Mouse (Mus musculus) lung, adult 2 months (tissue): ENCODE results near the gene Erg. TPM values are rescaled to one million over a fixed set of nuclear protein-coding genes. Genes with fewer than 3 reads are reported as not detected.

ENCODE experiments used
- DNase-seq: peaks from one replicate; pipeline ENCODE4 v3.0.0; 2022
- H3K4me1 ChIP-seq: fragments of 200-500 bp; 2 replicates; pipeline ENCODE4 v1.6.1; 2011; ENCODE audit warnings: low read length; ENCODE audit not compliant: control insufficient read depth, insufficient read depth
- H3K4me3 ChIP-seq: fragments of 200-500 bp; replicated peaks from 2 replicates; pipeline ENCODE3; 2011; ENCODE audit warnings: low read depth, mild to moderate bottlenecking, control low read depth, low read length; ENCODE audit errors: extremely low read depth
- CTCF ChIP-seq: fragments of 200-500 bp; IDR thresholded peaks from 2 replicates; pipeline ENCODE4 v1.5.1; 2011; ENCODE audit warnings: mild to moderate bottlenecking, low read length, control low read depth; ENCODE audit not compliant: insufficient read depth
- POLR2A ChIP-seq: fragments of 200-500 bp; IDR thresholded peaks from 2 replicates; pipeline ENCODE4 v1.6.1; 2011; ENCODE audit warnings: low read depth, mild to moderate bottlenecking, control low read depth, low read length, borderline replicate concordance; ENCODE audit errors: extremely low read depth
- WGBS: fragments of 180-500 bp; shearing (Covaris S2); methylation state at CpG from one replicate; pipeline ENCODE4 v1.1.7; 2018; 5-methylcytosine and 5-hydroxymethylcytosine counted together
- polyA plus RNA-seq: library from polyadenylated mRNA; depleted of rRNA; stranded (reverse); fragments of >200 nt; gene quantifications from 2 replicates; pipeline ENCODE4 v1.2.3, GENCODE M21; 2012

Gene Erg
- polyA plus RNA-seq, 1 experiment: 82.7 TPM

DNA sequence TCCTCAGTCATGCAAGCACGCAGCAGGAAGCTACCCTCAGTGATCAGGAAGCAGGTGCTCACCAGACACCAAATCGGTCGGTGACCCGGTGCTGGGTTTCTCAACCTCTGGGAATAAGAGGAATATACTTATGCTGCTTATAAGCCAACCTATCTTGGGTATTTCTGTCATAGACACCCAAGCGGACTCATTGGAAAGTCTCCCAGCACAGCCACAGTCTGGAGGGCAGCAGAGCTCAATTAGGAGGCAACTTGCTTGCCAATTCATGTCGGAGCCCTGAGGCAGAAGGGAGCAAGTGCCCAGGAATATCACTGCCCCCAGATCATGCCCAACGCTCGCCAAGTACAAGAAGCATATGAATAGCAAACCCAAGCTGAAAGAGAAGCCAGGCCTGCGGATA, 184.5 kb downstream of the Erg start:
- Histone ChIP-seq H3K4me3 (no peak overlapping the region), H3K4me1 (peaks cover 6% of the 10 kb centered on the region; the same call in 1 of the 2 replicates)
- WGBS: 69% methylated on average over 9 of the region's 9 CpGs
- no peak for TF ChIP-seq CTCF
- no peak for TF ChIP-seq POLR2A
- DNase-seq: no peak

DNA sequence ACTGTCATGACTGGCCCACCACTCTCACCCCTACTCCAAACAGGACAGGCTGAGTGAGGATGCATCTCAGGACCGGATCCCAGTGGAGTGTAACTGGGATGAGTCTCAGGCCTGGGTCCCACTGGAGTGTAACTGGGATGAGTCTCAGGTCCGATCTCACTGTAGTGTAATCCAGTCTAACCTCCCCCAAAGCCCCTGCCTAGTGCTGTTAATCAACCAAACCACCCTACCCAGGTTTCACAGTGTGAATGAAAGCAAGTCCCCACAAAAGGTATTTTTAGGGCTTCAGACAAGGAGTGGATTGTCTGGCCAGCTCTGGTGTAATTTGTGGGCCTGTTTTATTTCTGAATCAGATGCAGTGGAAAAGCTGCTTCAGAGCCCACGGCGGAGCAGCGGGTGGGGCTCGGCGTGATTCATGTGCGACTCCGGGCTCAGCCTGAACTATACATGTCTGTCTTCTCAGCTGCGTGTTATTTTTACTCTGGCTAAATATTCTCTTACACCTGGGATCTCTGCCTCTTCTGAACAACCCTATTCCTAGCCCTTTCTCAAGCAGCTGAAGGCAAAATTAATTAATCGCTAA, 187.5 kb downstream of the Erg start:
- 77% methylated on average over 11 of the region's 11 CpGs for WGBS

DNA sequence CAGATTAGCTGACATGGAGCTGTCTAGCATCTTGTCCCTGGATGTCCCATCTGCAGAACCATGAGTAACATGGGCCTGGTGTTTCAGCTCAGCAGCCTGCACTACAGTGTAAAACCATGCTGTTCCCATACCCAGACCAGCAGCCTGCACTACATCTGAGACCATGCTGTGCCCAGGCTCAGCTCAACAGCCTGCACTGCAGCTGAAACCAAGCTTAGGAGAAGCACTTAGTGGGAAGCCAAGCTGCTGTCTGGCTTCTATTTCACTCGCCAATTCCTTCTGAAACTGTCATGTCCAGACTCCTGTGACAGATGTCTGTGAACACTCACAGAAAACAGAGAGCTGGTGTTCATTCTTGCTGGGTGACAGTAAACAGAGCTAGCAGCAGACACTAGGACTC, 195.6 kb downstream of the Erg start:
- WGBS: 50% methylated on average over 1 of the region's 1 CpGs
- no peak for TF ChIP-seq POLR2A
- TF ChIP-seq CTCF: no peak
- Histone ChIP-seq H3K4me1 (no peaks in the 10 kb centered on the region), H3K4me3 (no peak overlapping the region)
- no peak for DNase-seq

More for the DNA sequence above, 187.5 kb downstream of the Erg start:
- no peak for DNase-seq
- TF ChIP-seq POLR2A: no peak
- TF ChIP-seq CTCF: no peak
- Histone ChIP-seq H3K4me3 (no peak overlapping the region), H3K4me1 (peaks cover 4% of the 10 kb centered on the region; the same call in 1 of the 2 replicates)

- Histone ChIP-seq H3K4me1 (no peaks in the 10 kb centered on the region), H3K4me3 (no peak overlapping the region)
- no peak for DNase-seq
- no peak for TF ChIP-seq POLR2A
- TF ChIP-seq CTCF: no peak
- WGBS: 60% methylated on average over 4 of the region's 4 CpGs
These were observed 197.4 kb downstream of the Erg start for GRCm38 (mm10) chr16:95388811-95389529.

DNA sequence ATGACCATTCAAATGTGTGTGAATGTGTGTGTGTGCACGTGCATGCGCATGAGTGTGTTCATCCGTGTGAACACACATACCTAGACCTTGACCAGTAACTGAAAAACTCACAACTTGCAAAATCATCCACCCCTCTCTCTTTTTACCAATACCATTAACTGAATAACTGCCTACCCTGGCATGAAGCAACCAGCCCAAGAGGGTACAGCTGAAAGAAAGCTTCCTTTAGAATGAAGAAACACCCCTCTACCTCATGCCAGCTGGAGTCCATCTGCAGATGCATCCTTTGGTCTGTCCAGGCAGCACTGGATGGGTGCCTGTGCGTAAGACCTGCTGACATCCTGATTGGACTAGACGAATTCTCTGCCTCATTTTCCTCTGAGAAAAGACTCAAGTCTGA, 198.1 kb downstream of the Erg start:
- TF ChIP-seq POLR2A (no peak), CTCF (no peak)
- Histone ChIP-seq H3K4me1 (no peaks in the 10 kb centered on the region), H3K4me3 (no peak overlapping the region)
- DNase-seq: no peak
- WGBS: 87% methylated on average over 5 of the region's 5 CpGs

GRCm38 (mm10) chr16:95387008-95387407, 199.4 kb downstream of the Erg start:
- WGBS: 98% methylated on average over 2 of the region's 2 CpGs
- H3K4me1 ChIP-seq: 0 out of 2 replicates have a peak, but pooled peaks cover 2% of the 10 kb centered on the region
- H3K4me3 ChIP-seq: no peak overlapping the region
- TF ChIP-seq CTCF (no peak), POLR2A (no peak)
- DNase-seq: no peak

- no peak overlapping the region for H3K4me3 ChIP-seq
- TF ChIP-seq POLR2A (no peak), CTCF (no peak)
- no peak for DNase-seq
- peaks cover 2% of the 10 kb centered on the region; the same call in 1 of the 2 replicates for H3K4me1 ChIP-seq
- WGBS: 82% methylated on average over 7 of the region's 7 CpGs
These were observed 201.0 kb downstream of the Erg start for GRCm38 (mm10) chr16:95385299-95385973.

GRCm38 (mm10) chr16:95384590-95385148, 201.7 kb downstream of the Erg start:
- no peak for TF ChIP-seq CTCF
- no peak for TF ChIP-seq POLR2A
- 82% methylated on average over 9 of the region's 9 CpGs for WGBS
- Histone ChIP-seq H3K4me1 (peaks cover 2% of the 10 kb centered on the region; the same call in 1 of the 2 replicates), H3K4me3 (no peak overlapping the region)
- no peak for DNase-seq

GRCm38 (mm10) chr16:95382251-95382650, 204.1 kb downstream of the Erg start:
- WGBS: 24% methylated on average over 5 of the region's 5 CpGs
- no peak overlapping the region for H3K4me3 ChIP-seq
- no peak for DNase-seq
- TF ChIP-seq POLR2A: no peak
- no peak for TF ChIP-seq CTCF
- H3K4me1 ChIP-seq: peaks cover 2% of the 10 kb centered on the region; the same call in 1 of the 2 replicates

GRCm38 (mm10) chr16:95376834-95377233, 209.6 kb downstream of the Erg start:
- WGBS: 56% methylated on average over 7 of the region's 7 CpGs
- no peak overlapping the region for H3K4me3 ChIP-seq
- peaks cover 6% of the 10 kb centered on the region for H3K4me1 ChIP-seq
- TF ChIP-seq CTCF: no peak
- no peak for TF ChIP-seq POLR2A
- no peak for DNase-seq
